Mouse (Mus musculus) ES-E14 (cell line): ENCODE measurements around the gene Dand5. TPM values are rescaled to one million over a fixed set of nuclear protein-coding genes. Genes with fewer than 3 reads are reported as not detected.

Experiments
- DNase-seq: peaks from one replicate; pipeline ENCODE4 v3.0.0-alpha.2; 2013; ENCODE audit warnings: low read depth, low spot score
- H3K27ac ChIP-seq: 2 replicates; pipeline ENCODE4 v1.5.1; 2012; ENCODE audit warnings: low read depth, mild to moderate bottlenecking, low read length, moderate library complexity, mixed read lengths; ENCODE audit not compliant: poor library complexity, insufficient read depth, severe bottlenecking
- H3K36me3 ChIP-seq: 2 replicates; pipeline ENCODE4 v1.6.1; 2012; ENCODE audit warnings: mild to moderate bottlenecking, low read length, moderate library complexity, mixed read lengths; ENCODE audit not compliant: control insufficient read depth, poor library complexity, insufficient read depth, severe bottlenecking
- H3K4me1 ChIP-seq, 2 experiments: fragments of 150-350 bp in 1 of 2; sonication (generic) in 1 of 2; 2 replicates each; pipeline ENCODE4 v1.6.1; 2012; ENCODE audit warnings: low read length in 2 of 2, mild to moderate bottlenecking in 1 of 2, mixed read lengths in 1 of 2; ENCODE audit not compliant: control insufficient read depth in 2 of 2, insufficient read depth in 2 of 2, poor library complexity in 1 of 2
- H3K4me3 ChIP-seq, 2 experiments: fragments of 150-350 bp in 1 of 2; sonication (generic) in 1 of 2; 2 replicates each; pipeline ENCODE4 v1.5.1; 2012; ENCODE audit warnings: low read length in 2 of 2, low read depth in 1 of 2, mild to moderate bottlenecking in 1 of 2, mixed read lengths in 1 of 2; ENCODE audit not compliant: insufficient read depth in 1 of 2, poor library complexity in 1 of 2, severe bottlenecking in 1 of 2
- H3K9ac ChIP-seq: 2 replicates; pipeline ENCODE4 v1.6.1; 2012; ENCODE audit warnings: low read depth, mild to moderate bottlenecking, low read length, mixed read lengths; ENCODE audit not compliant: poor library complexity, insufficient read depth, severe bottlenecking
- H3K9me3 ChIP-seq: fragments of 150-350 bp; sonication (generic); 2 replicates; pipeline ENCODE4 v1.6.1; 2012; ENCODE audit warnings: low read depth, mild to moderate bottlenecking, low read length; ENCODE audit not compliant: control insufficient read depth, insufficient read depth
- CHD2 ChIP-seq: IDR thresholded peaks from 2 replicates; pipeline ENCODE4 v1.6.1; 2014; ENCODE audit warnings: mild to moderate bottlenecking, low read depth, low read length, inconsistent platforms
- HCFC1 ChIP-seq: IDR thresholded peaks from 2 replicates; pipeline ENCODE4 v1.6.1; 2012; ENCODE audit warnings: low read length, inconsistent platforms, borderline replicate concordance; ENCODE audit not compliant: insufficient read depth
- MAFK ChIP-seq: IDR thresholded peaks from 2 replicates; pipeline ENCODE4 v1.6.1; 2014; ENCODE audit warnings: mild to moderate bottlenecking, low read depth, low read length, inconsistent platforms; ENCODE audit not compliant: insufficient read depth
- ZC3H11A ChIP-seq: IDR thresholded peaks from 2 replicates; pipeline ENCODE4 v1.6.1; 2012; ENCODE audit warnings: low read depth, mild to moderate bottlenecking, inconsistent platforms, low read length, borderline replicate concordance
- ZNF384 ChIP-seq: IDR thresholded peaks from 2 replicates; pipeline ENCODE4 v1.6.1; 2012; ENCODE audit warnings: low read depth, low read length, inconsistent platforms
- in situ Hi-C, 2 experiments: fragments of 600-800 bp; cut with MboI; formaldehyde crosslinking; loops; one replicate each; pipeline ENCODE4 v1.15.1; 2025; ENCODE audit warnings: low sequenced_read_pairs in 2 of 2, inconsistent platforms in 1 of 2; ENCODE audit not compliant: unreplicated experiment in 2 of 2
- total RNA-seq: library from RNA; depleted of rRNA; stranded (reverse); fragments of 300-350 nt; gene quantifications from 2 replicates; pipeline ENCODE4 v1.2.3, GENCODE M21; 2012

Dand5 gene
- total RNA-seq, 1 experiment = 1.4 TPM

DNA sequence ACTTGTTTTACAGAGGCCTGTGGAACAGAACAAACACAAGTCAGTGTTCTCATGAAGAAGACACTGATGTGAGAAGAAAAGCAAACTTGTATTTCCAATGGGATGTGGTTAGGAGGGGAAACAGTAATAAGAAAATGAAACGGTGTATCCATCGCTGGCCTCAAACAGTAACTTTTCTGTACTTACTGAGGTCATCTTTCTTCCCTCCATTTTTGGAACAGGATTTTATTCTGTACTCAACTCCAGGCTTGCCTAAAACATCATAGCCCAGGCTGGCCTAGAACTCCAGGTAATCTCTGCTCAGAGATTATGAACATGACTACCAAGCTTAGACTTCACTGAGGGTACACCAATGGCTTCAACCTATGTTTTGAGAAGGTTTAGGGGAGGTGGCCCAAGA, 16.8 kb upstream of the Dand5 start:
- H3K4me1 ChIP-seq = peaks cover 0 to 16% of the 10 kb centered on the region in 2 experiments; a peak in 2 of 4 replicates
- no peaks in the 10 kb centered on the region for H3K9me3 ChIP-seq
- peak overlapping the region; percentile 70 to 97 for H3K4me3 ChIP-seq
- peaks cover 61% of the 10 kb centered on the region for H3K36me3 ChIP-seq
- DNase-seq = no peak
- no peak overlapping the region for H3K27ac ChIP-seq
- in situ Hi-C loops = no loop called here
- no peak overlapping the region; the same call in 1 of the 2 replicates for H3K9ac ChIP-seq
- TF ChIP-seq ZNF384 (no peak), ZC3H11A (no peak), MAFK (no peak), HCFC1 (no peak), CHD2 (no peak)

DNA sequence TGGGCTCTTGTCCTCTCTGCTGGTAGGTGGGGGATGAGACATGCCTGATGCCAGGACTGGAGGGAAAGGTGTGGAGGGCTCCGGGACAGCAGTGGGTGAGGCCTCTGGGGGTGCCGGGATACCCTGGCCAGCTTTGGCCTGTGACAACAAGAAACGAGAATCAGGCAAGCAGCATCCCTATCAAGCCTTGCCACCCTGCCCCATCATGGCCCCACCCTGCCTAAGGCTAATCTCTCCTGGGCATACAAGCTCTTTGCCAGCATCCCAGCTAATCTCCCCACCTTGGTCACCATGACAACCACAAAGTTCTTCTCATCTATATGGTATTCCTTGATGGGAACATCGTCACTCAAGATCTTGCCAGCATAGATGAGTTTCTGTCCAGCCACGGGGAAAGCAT, 15.9 kb upstream of the Dand5 start:
- peaks cover 60% of the 10 kb centered on the region for H3K36me3 ChIP-seq
- no peak overlapping the region for H3K9ac ChIP-seq
- DNase-seq = no peak

DNA sequence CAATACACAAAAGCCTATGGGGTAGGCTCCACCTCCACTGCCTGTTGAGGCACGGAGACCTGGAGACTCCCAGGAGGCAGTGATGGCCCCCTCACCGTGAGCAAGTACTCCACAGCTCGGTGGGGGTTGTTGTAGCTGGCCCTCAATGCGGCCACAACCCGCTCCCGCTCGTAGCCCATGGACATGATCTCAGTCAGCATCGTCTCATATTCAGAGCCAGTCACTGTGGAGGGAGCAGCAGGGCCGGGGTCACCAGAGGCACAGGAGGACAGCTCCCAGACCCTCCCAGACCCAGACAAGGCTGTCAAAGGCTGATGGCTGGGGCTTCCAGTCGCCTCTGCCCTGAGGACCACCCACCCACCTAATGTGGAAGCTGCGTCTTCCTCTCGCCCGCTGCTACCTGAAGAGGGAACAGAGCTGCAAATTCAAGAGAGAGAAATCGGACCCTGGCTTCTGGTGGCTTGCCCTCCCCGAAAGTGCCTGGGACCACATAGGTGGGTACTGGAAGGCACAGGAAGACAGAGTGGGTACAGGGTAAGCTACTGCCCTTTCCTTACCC, 15.4 kb upstream of the Dand5 start:
- Histone ChIP-seq H3K36me3 (peaks cover 55% of the 10 kb centered on the region), H3K4me3 (no peak overlapping the region), H3K27ac (0 out of 2 replicates have a peak overlapping the region, but pooled peaks have one; percentile 14), H3K9me3 (no peaks in the 10 kb centered on the region), H3K4me1 (peaks cover 0 to 15% of the 10 kb centered on the region in 2 experiments; a peak in 2 of 4 replicates), H3K9ac (no peak overlapping the region)
- in situ Hi-C loops = no loop called here
- DNase-seq = no peak
- no peak for TF ChIP-seq MAFK
- TF ChIP-seq HCFC1 = no peak
- TF ChIP-seq ZNF384 = no peak
- no peak for TF ChIP-seq ZC3H11A
- no peak for TF ChIP-seq CHD2

More for the DNA sequence above, 15.9 kb upstream of the Dand5 start:
- in situ Hi-C loops = no loop called here
- no peak overlapping the region for H3K27ac ChIP-seq
- H3K9me3 ChIP-seq = no peaks in the 10 kb centered on the region
- H3K4me3 ChIP-seq = no peak overlapping the region
- no peak for TF ChIP-seq MAFK
- TF ChIP-seq CHD2 = no peak
- TF ChIP-seq HCFC1 = no peak
- no peak for TF ChIP-seq ZC3H11A
- TF ChIP-seq ZNF384 = no peak
- peaks cover 0 to 15% of the 10 kb centered on the region in 2 experiments; a peak in 2 of 4 replicates for H3K4me1 ChIP-seq

DNA sequence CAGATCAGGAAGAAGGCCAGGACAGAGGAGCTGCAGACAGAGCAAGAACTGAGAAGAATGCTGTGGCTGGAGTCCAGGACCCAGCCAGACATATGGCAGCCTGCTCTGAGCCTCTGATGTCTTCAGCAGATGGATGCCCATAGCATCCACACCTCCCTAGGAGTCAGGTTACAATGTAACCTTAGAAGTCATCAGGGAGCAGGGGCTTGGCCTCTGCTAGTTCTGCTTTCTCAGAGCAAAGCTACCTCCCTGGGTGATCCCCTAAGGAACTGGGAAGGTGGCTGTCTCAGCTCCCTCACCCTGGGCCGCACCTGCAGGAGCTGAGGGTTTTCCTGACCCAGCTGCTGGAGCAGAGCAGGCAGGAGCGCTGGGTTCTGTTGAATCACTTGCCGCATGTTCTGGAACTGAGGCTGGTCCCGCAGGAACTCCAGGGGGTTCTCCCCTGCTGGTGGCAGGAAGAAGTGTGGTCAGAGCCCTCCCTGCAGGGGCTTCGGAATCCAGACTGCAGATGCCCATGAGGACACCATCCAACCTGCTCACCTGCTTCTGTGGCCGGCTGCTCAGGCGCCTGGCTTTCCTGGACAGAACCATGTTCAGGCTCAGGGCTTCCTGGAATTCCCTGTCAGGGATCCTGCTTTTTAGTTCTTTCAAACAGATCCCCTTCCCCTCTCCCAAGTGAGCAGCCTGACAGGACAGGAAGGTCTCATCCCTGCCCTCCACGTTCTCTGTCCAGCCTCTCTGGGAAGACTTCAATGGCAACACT, 14.7 kb upstream of the Dand5 start:
- in situ Hi-C loops = no loop called here
- peak overlapping the region; percentile 10; the same call in 1 of the 2 replicates for H3K27ac ChIP-seq
- DNase-seq = no peak
- no peaks in the 10 kb centered on the region for H3K9me3 ChIP-seq
- H3K4me3 ChIP-seq = no peak overlapping the region
- no peak overlapping the region for H3K9ac ChIP-seq
- peaks cover 49% of the 10 kb centered on the region for H3K36me3 ChIP-seq
- TF ChIP-seq ZC3H11A (no peak), MAFK (no peak), HCFC1 (no peak), ZNF384 (no peak), CHD2 (no peak)
- peaks cover 0 to 15% of the 10 kb centered on the region in 2 experiments; a peak in 2 of 4 replicates for H3K4me1 ChIP-seq
